Mouse (Mus musculus) G1E (cell line): Measurements from ENCODE around the gene Zmynd19. TPM values are rescaled to one million over a fixed set of nuclear protein-coding genes. Genes with fewer than 3 reads are reported as not detected.
"Not testable (repeated sequence)": the region's sequence is repeated elsewhere in the genome, so short reads cannot be mapped to it uniquely, and the experiment has no call there.

Source experiments
- ATAC-seq: 2 replicates; pipeline ENCODE4 v1.8.0; 2016; ENCODE audit warnings: mild to moderate bottlenecking; ENCODE audit not compliant: insufficient number of reproducible peaks, poor library complexity, low FRiP score, severe bottlenecking; ENCODE audit errors: extremely low read depth
- DNase-seq: peaks from one replicate; pipeline ENCODE4 v3.0.0; 2012; ENCODE audit warnings: low spot score
- H3K27me3 ChIP-seq: 2 replicates; pipeline ENCODE4 v1.6.1; 2012; ENCODE audit warnings: mild to moderate bottlenecking, low read length, inconsistent platforms; ENCODE audit not compliant: insufficient read depth
- H3K36me3 ChIP-seq: replicated peaks from 2 replicates; pipeline ENCODE3; 2012; ENCODE audit warnings: mild to moderate bottlenecking, inconsistent platforms
- H3K4me1 ChIP-seq: 2 replicates; pipeline ENCODE4 v1.6.1; 2012; ENCODE audit warnings: low read depth, low read length, inconsistent platforms, mixed read lengths; ENCODE audit not compliant: insufficient read depth
- H3K4me3 ChIP-seq: 2 replicates; pipeline ENCODE4 v1.5.1; 2012; ENCODE audit warnings: low read depth, mild to moderate bottlenecking, inconsistent platforms, low read length, moderate library complexity, mixed read lengths
- H3K9me3 ChIP-seq: replicated peaks from 2 replicates; pipeline ENCODE4 v1.6.1; 2012; ENCODE audit warnings: inconsistent platforms
- CTCF ChIP-seq: IDR thresholded peaks from 2 replicates; pipeline ENCODE4 v1.5.1; 2012; ENCODE audit warnings: low read depth, low read length, inconsistent platforms, mixed read lengths
- GATA1 ChIP-seq: IDR thresholded peaks from 2 replicates; pipeline ENCODE4 v1.6.1; 2012; ENCODE audit warnings: borderline replicate concordance, low read length, inconsistent platforms, mixed read lengths
- GATA2 ChIP-seq: IDR thresholded peaks from 2 replicates; pipeline ENCODE4 v1.6.1; 2012; ENCODE audit warnings: low read depth, low read length, inconsistent platforms, borderline replicate concordance
- POLR2AphosphoS5 ChIP-seq: IDR thresholded peaks from 2 replicates; pipeline ENCODE4 v1.6.1; 2012; ENCODE audit warnings: low read depth, low read length, inconsistent platforms; ENCODE audit not compliant: insufficient replicate concordance
- TAL1 ChIP-seq: conservative IDR thresholded peaks from 2 replicates; pipeline ENCODE4 v1.6.1; 2012; ENCODE audit warnings: low read depth, low read length, inconsistent platforms, mixed read lengths
- polyA plus RNA-seq: library from polyadenylated mRNA; stranded (reverse); fragments of >175 nt; gene quantifications from 2 replicates; pipeline ENCODE4 v1.2.3, GENCODE M21; 2012
- total RNA-seq, 2 experiments: library from RNA; stranded (forward) in 1 of 2; stranded (reverse) in 1 of 2; fragments of 200-1000 nt in 1 of 2; fragments of >200 nt in 1 of 2; fragmentation: Nextera tagmentation in 1 of 2; gene quantifications; 2 replicates each; pipeline ENCODE4 v1.2.3; 2014 to 2017

Gene Zmynd19
- total and polyA plus RNA-seq, 3 experiments, result 14.8 to 37.0 (median 19.8) TPM

- no peak for DNase-seq
- ATAC-seq, result no peak
Observed at GRCm38 (mm10) chr2:24960910-24961309, 11.3 kb downstream of the Zmynd19 start.

GRCm38 (mm10) chr2:24962304-24963000 is 12.9 kb downstream of the Zmynd19 start, which contains the start of gene Dph7:
TSS of gene Dph7 (plus strand) at chr2:24962400.
- Histone ChIP-seq H3K4me3 (peak within 1 kb of the TSS; percentile 96), H3K27me3 (no peaks in the 10 kb centered on the region), H3K9me3 (no peaks in the 10 kb centered on the region), H3K36me3 (peaks cover 87% of the 10 kb centered on the region), H3K4me1 (peaks cover 28% of the 10 kb centered on the region)
- DNase-seq (peak; percentile 65), ATAC-seq (peak; percentile 84)
- no peak for TF ChIP-seq GATA1
- TF ChIP-seq TAL1, result no peak
- peak; percentile 82 for TF ChIP-seq CTCF
- no peak for TF ChIP-seq GATA2
- TF ChIP-seq POLR2AphosphoS5, result peak; percentile 81; the same call in 1 of the 2 replicates

More at GRCm38 (mm10) chr2:24960910-24961309, 11.3 kb downstream of the Zmynd19 start:
- H3K27me3 ChIP-seq, result no peaks in the 10 kb centered on the region
- peaks cover 39% of the 10 kb centered on the region for H3K4me1 ChIP-seq
- H3K36me3 ChIP-seq, result peaks cover 86% of the 10 kb centered on the region
- no peaks in the 10 kb centered on the region for H3K9me3 ChIP-seq
- TF ChIP-seq TAL1 (no peak), GATA2 (no peak), POLR2AphosphoS5 (no peak), GATA1 (no peak), CTCF (no peak)
- H3K4me3 ChIP-seq, result no peak overlapping the region

GRCm38 (mm10) chr2:24970386-24970785 is 20.8 kb downstream of the Zmynd19 start:
- Histone ChIP-seq H3K4me1 (peaks cover 23% of the 10 kb centered on the region), H3K9me3 (no peaks in the 10 kb centered on the region), H3K27me3 (no peaks in the 10 kb centered on the region), H3K36me3 (peaks cover 84% of the 10 kb centered on the region), H3K4me3 (no peak overlapping the region)
- ATAC-seq (no peak), DNase-seq (no peak)
- no peak for TF ChIP-seq POLR2AphosphoS5
- TF ChIP-seq TAL1, result no peak
- TF ChIP-seq GATA1, result no peak
- TF ChIP-seq CTCF, result no peak
- no peak for TF ChIP-seq GATA2

- H3K27me3 ChIP-seq, ATAC-seq, H3K9me3 ChIP-seq: not testable (repeated sequence)
- H3K4me3 ChIP-seq, result peak overlapping the region; percentile 81
- H3K36me3 ChIP-seq, result peaks cover 48% of the 10 kb centered on the region
- DNase-seq, result peak; percentile 14
- peaks cover 43% of the 10 kb centered on the region for H3K4me1 ChIP-seq
Observed at GRCm38 (mm10) chr2:24974452-24974851, 24.9 kb downstream of the Zmynd19 start.

- Histone ChIP-seq H3K4me3 (peak within 1 kb of the TSS; percentile 81), H3K4me1 (peaks cover 42% of the 10 kb centered on the region), H3K36me3 (peaks cover 47% of the 10 kb centered on the region), H3K9me3 (no peaks in the 10 kb centered on the region), H3K27me3 (no peaks in the 10 kb centered on the region)
- DNase-seq, result peak; percentile 96
- peak; percentile 88 for ATAC-seq
- no peak for TF ChIP-seq GATA1
- TF ChIP-seq POLR2AphosphoS5, result no peak
- TF ChIP-seq CTCF, result no peak
- no peak for TF ChIP-seq GATA2
- TF ChIP-seq TAL1, result no peak
Observed at GRCm38 (mm10) chr2:24974906-24975703, 25.5 kb downstream of the Zmynd19 start, which contains the start of gene Mrpl41. TSS of gene Mrpl41 (minus strand) at chr2:24975098.

GRCm38 (mm10) chr2:24975704-24976297 is 26.2 kb downstream of the Zmynd19 start, which contains the start of gene Pnpla7:
TSS of gene Pnpla7 (plus strand) at chr2:24976033.
- TF ChIP-seq TAL1 (no peak), GATA1 (no peak), GATA2 (no peak)
- peaks cover 47% of the 10 kb centered on the region for H3K36me3 ChIP-seq
- no peaks in the 10 kb centered on the region for H3K9me3 ChIP-seq
- peak within 1 kb of the TSS; percentile 81 for H3K4me3 ChIP-seq
- DNase-seq (peak; percentile 95), ATAC-seq (peak; percentile 70)
- no peaks in the 10 kb centered on the region for H3K27me3 ChIP-seq
- peaks cover 42% of the 10 kb centered on the region for H3K4me1 ChIP-seq
